Comparison of ENCODE assay signal across 8 mouse cellular contexts in the genomic region with DNA sequence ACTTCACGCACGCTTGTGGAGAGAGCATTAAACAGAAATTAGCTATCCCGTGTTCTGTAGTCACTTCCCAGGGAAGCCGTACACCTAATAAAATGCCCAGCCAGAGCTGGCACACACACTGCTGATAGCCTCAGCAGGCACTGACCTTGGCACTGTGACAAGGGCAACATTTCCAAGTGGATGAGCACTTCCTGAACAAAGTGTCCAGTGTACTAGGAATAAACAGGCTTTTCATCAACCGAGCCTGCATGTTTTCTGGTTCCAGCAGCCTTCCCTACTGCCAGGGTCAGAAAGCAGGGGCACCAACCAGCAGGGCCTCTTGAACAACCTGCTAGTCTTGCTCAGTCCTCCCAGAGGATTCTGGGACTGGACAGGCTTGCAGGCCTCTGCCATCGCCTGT.
DNase-seq lines count a peak whose midpoint lies in the region; ATAC-seq and TF ChIP-seq lines count a peak whose summit lies in the region.

No protein-coding gene starts in this region.

- no peak overlapping the region for H3K4me2 ChIP-seq in intestine, embryonic 16.5 days (ENCODE audit: low read depth, low read length)

- H3K4me3 ChIP-seq in liver, adult 2 months (ENCODE audit: insufficient read depth, low read depth, low read length): no peak overlapping the region
- no peak overlapping the region for H3K4me3 ChIP-seq in intestine, embryonic 16.5 days (ENCODE audit: low read length)

- peak overlapping the region; percentile 45; the same call in 1 of the 2 replicates for H3K27ac ChIP-seq in liver, adult 2 months (replicated peaks; ENCODE audit: insufficient read depth, low read depth, low read length)
- H3K27ac ChIP-seq in intestine, embryonic 16.5 days (ENCODE audit: low read length): no peak overlapping the region

- H3K36me3 ChIP-seq in liver, adult 2 months (ENCODE audit: control insufficient read depth, insufficient read depth, low read length): no peaks in the 10 kb centered on the region
- H3K36me3 ChIP-seq in intestine, embryonic 16.5 days (ENCODE audit: control insufficient read depth, insufficient read depth, low read length): no peaks in the 10 kb centered on the region

- ATAC-seq in intestine, embryonic 16.5 days: no peak

- WGBS in liver, adult 2 months: 36% methylated on average over 6 of the region's 6 CpGs
- 65% methylated on average over 6 of the region's 6 CpGs for WGBS in intestine, embryonic 16.5 days

- no peaks in the 10 kb centered on the region for H3K9me3 ChIP-seq in intestine, embryonic 16.5 days (ENCODE audit: control insufficient read depth, low read length)

- no peak overlapping the region for H3K9ac ChIP-seq in liver, adult 2 months (ENCODE audit: low read depth, low read length)
- no peak overlapping the region for H3K9ac ChIP-seq in intestine, embryonic 16.5 days (ENCODE audit: low read depth, low read length)

- TF ChIP-seq POLR2A in liver, adult 2 months (IDR thresholded peaks at IDR 0.05; ENCODE audit: extremely low read depth, insufficient read depth, low read length): no peak
- no peak for TF ChIP-seq POLR2A in brain, embryonic 14.5 days (IDR thresholded peaks at IDR 0.05; ENCODE audit: borderline replicate concordance, extremely low read depth, insufficient read depth, insufficient read length, poor library complexity, severe bottlenecking)

- TF ChIP-seq CTCF in liver, adult 2 months (IDR thresholded peaks at IDR 0.05; ENCODE audit: low read depth, low read length): no peak
- no peak for TF ChIP-seq CTCF in brain, embryonic 14.5 days (IDR thresholded peaks at IDR 0.05; ENCODE audit: borderline replicate concordance, extremely low read depth, insufficient read depth, insufficient read length)

- DNase-seq in liver, adult 2 months (ENCODE audit: extremely low read depth, low read depth, low spot score): peak; percentile 95
- no peak for DNase-seq in liver
- peak; percentile 68 for DNase-seq in brain, embryonic 14.5 days (ENCODE audit: low read depth)
- DNase-seq in heart, adult 18-20 months: peak; percentile 79 to 86
- DNase-seq in kidney, postnatal 36 days: peak; percentile 91 to 97
- peak; percentile 62 to 65 for DNase-seq in lung, postnatal 4 days
- DNase-seq in thymus, postnatal 14 days: no peak

- H3K79me2 ChIP-seq in liver, adult 2 months (ENCODE audit: control insufficient read depth, insufficient read depth, low read length): no peaks in the 10 kb centered on the region

- H3K27me3 ChIP-seq in liver, adult 2 months (ENCODE audit: control insufficient read depth, insufficient read depth, low read length): no peaks in the 10 kb centered on the region
- H3K27me3 ChIP-seq in intestine, embryonic 16.5 days (replicated peaks; ENCODE audit: control insufficient read depth, insufficient read depth, low read length): no peaks in the 10 kb centered on the region

- peaks cover 5% of the 10 kb centered on the region for H3K4me1 ChIP-seq in liver, adult 2 months (ENCODE audit: control insufficient read depth, insufficient read depth, low read length)
- peaks cover 14% of the 10 kb centered on the region for H3K4me1 ChIP-seq in intestine, embryonic 16.5 days (ENCODE audit: control insufficient read depth, insufficient read depth, low read length)

Comparison
In these comparisons a context has a peak if more than half of its experiments do, and no peak if none do; other contexts are left out.
1. DNase-seq: peak in liver, adult 2 months (single experiment), brain, embryonic 14.5 days (single experiment), heart, adult 18-20 months (2 of 2), kidney, postnatal 36 days (2 of 2) and lung, postnatal 4 days (2 of 2); none in liver (single experiment) and thymus, postnatal 14 days (single experiment).